ENCODE assay signal across 17 mouse cellular contexts in genomic region chr12:34637238-34638124, GRCm38 (mm10).
A peak's percentile ranks its signal among the peaks of the same experiment; 100 is the strongest.
DNase-seq lines count a peak whose midpoint lies in the region; ATAC-seq lines count a peak whose summit lies in the region.
"Had no signal": no experiment of that assay in that cellular context is flagged by ENCODE, and none has a peak within 500 bp of the region (broad histone marks: within the 10 kb centered on the region; RNA-seq: fewer than 3 reads in every experiment).

No protein-coding gene starts in this region.

- no peak for DNase-seq in heart, postnatal 4 days
- DNase-seq in NIH3T3 (ENCODE audit: low read depth) = peak; percentile 39
- peak; percentile 39 for DNase-seq in embryo, embryonic 11 days
- peak; percentile 60 for DNase-seq in limb, embryonic 10.5 days (ENCODE audit: low spot score)
- DNase-seq in adrenal gland, adult 2 months = no peak
- DNase-seq in cerebellum, adult 11 months = no peak
- DNase-seq: B cell, adult 2 months; cerebellum, postnatal 10 days; forebrain, postnatal 0 days; liver, postnatal 0 days; lung, postnatal 10 days; spleen, adult 18-20 months; thymus, postnatal 4 days had no signal

- H3K4me2 ChIP-seq in heart, embryonic 14.5 days (ENCODE audit: low read length) = peak overlapping the region; percentile 46
- no peak overlapping the region for H3K4me2 ChIP-seq in forebrain, embryonic 13.5 days
- H3K4me2 ChIP-seq: hindbrain, embryonic 14.5 days had no signal

- no peaks in the 10 kb centered on the region for H3K36me3 ChIP-seq in heart, embryonic 14.5 days (ENCODE audit: control insufficient read depth, insufficient read depth, low read length)
- no peaks in the 10 kb centered on the region for H3K36me3 ChIP-seq in limb, embryonic 10.5 days
- no peaks in the 10 kb centered on the region for H3K36me3 ChIP-seq in forebrain, embryonic 13.5 days (ENCODE audit: poor library complexity, severe bottlenecking)

- no peak overlapping the region for H3K9ac ChIP-seq in heart, embryonic 14.5 days (ENCODE audit: low read length)
- H3K9ac ChIP-seq in forebrain, embryonic 13.5 days = no peak overlapping the region
- H3K9ac ChIP-seq: forebrain, postnatal 0 days; hindbrain, embryonic 14.5 days; liver, postnatal 0 days had no signal

- H3K27me3 ChIP-seq in heart, embryonic 14.5 days (ENCODE audit: control insufficient read depth, insufficient read depth, low read length) = no peaks in the 10 kb centered on the region
- H3K27me3 ChIP-seq in limb, embryonic 10.5 days (ENCODE audit: low read depth, poor library complexity, severe bottlenecking) = no peaks in the 10 kb centered on the region
- no peaks in the 10 kb centered on the region for H3K27me3 ChIP-seq in forebrain, embryonic 13.5 days

- H3K9me3 ChIP-seq in heart, embryonic 14.5 days (ENCODE audit: control insufficient read depth, low read length) = no peaks in the 10 kb centered on the region
- no peaks in the 10 kb centered on the region for H3K9me3 ChIP-seq in limb, embryonic 10.5 days (replicated peaks)
- no peaks in the 10 kb centered on the region for H3K9me3 ChIP-seq in forebrain, embryonic 13.5 days (replicated peaks)

- 58% methylated on average over 16 of the region's 16 CpGs for WGBS in heart, embryonic 14.5 days
- 23% methylated on average over 16 of the region's 16 CpGs for WGBS in limb, embryonic 10.5 days
- 85% methylated on average over 16 of the region's 16 CpGs for WGBS in forebrain, embryonic 13.5 days

- no peak overlapping the region for H3K4me3 ChIP-seq in heart, embryonic 14.5 days (ENCODE audit: control insufficient read depth in 1 of 2, insufficient read depth in 1 of 2, low read depth in 1 of 2, low read length in 2 of 2)
- H3K4me3 ChIP-seq in limb, embryonic 10.5 days = peak overlapping the region; percentile 27
- H3K4me3 ChIP-seq in forebrain, embryonic 13.5 days = no peak overlapping the region

- H3K27ac ChIP-seq in heart, embryonic 14.5 days (replicated peaks in 1 of 2; ENCODE audit: control insufficient read depth in 1 of 2, insufficient read depth in 1 of 2, low read depth in 2 of 2, low read length in 2 of 2) = no peak overlapping the region
- peak overlapping the region; percentile 80 for H3K27ac ChIP-seq in limb, embryonic 10.5 days
- H3K27ac ChIP-seq in forebrain, embryonic 13.5 days = no peak overlapping the region
- H3K27ac ChIP-seq: hindbrain, embryonic 14.5 days had no signal

- H3K4me1 ChIP-seq in heart, embryonic 14.5 days (ENCODE audit: control insufficient read depth in 2 of 2, insufficient read depth in 2 of 2, low read length in 2 of 2) = peaks cover 0 to 2% of the 10 kb centered on the region in 2 experiments; a peak in 1 of 4 replicates
- H3K4me1 ChIP-seq in limb, embryonic 10.5 days = peaks cover 53% of the 10 kb centered on the region
- H3K4me1 ChIP-seq in forebrain, embryonic 13.5 days = peaks cover 6% of the 10 kb centered on the region

- ATAC-seq in heart, embryonic 14.5 days (ENCODE audit: insufficient number of reproducible peaks, insufficient read depth, low FRiP score, low read depth) = no peak
- no peak for ATAC-seq in forebrain, embryonic 13.5 days
- ATAC-seq: forebrain, postnatal 0 days; intestine, postnatal 0 days; liver, postnatal 0 days had no signal

Comparison
In these comparisons a context has a peak if more than half of its experiments do, and no peak if none do; other contexts are left out.
1. DNase-seq: peak in NIH3T3 (single experiment), embryo, embryonic 11 days (single experiment) and limb, embryonic 10.5 days (single experiment); none in heart, postnatal 4 days (single experiment), adrenal gland, adult 2 months (single experiment) and cerebellum, adult 11 months (single experiment).